Mouse (Mus musculus) heart, adult 18-20 months (tissue): Measurements from ENCODE around the gene Snw1. TPM values are rescaled to one million over a fixed set of nuclear protein-coding genes. Genes with fewer than 3 reads are reported as not detected.

Experiments used
- DNase-seq, 2 experiments: peaks; one replicate each; pipeline ENCODE4 v3.0.0; 2021 to 2022; ENCODE audit warnings: mixed read lengths in 1 of 2
- microRNA-seq, 2 experiments: library from miRNA; unstranded; fragments of <30 nt; microRNA quantifications; one replicate each; pipeline ENCODE4 v1.2.0; 2022
- total RNA-seq, 2 experiments: library from RNA; stranded (reverse); gene quantifications; 2 replicates each; pipeline ENCODE4 v1.2.3; 2021

The Snw1 gene
- total RNA-seq, 2 experiments from 2014 or later: 43.2 to 46.5 TPM

- no peak for DNase-seq
Observed at GRCm38 (mm10) chr12:87423700-87424099, 48.4 kb downstream of the Snw1 start.

DNA sequence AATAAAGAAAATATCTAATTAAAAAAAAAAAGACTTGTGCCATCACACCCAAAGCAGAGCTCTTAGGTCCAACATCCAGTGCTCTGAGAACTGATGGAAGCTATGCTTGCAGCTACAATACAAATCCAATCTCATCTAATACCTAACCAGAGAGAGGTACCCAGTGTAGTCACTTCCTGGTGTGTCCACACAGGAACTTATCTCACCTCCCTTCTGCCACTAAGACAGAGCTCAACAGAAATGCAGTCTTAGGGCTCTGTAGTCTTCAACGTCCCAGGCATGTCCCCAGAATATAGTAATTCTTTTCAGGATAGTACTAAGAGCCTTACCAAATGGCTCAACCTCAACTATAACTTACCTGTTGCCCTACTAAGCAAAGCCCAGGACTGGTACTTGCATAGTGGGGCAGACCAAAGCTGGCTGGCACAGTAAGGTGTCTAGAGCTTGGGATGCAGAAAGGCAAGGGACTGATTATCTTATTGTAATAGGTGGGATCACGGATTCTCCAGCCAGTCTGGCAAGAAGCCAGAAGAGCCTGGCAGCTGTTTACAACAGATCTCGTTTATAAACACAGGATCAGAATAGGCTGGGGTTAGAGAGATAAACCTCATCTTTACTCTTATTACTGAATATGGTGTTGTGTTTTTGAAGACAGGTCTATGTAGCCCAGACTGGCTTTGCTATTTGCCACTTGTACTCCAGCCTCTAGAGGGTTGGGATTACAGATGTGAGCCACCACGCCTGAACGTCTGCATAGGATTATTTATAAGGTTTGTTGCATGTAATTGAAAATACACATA is 50.2 kb downstream of the Snw1 start:
- no peak for DNase-seq

DNA sequence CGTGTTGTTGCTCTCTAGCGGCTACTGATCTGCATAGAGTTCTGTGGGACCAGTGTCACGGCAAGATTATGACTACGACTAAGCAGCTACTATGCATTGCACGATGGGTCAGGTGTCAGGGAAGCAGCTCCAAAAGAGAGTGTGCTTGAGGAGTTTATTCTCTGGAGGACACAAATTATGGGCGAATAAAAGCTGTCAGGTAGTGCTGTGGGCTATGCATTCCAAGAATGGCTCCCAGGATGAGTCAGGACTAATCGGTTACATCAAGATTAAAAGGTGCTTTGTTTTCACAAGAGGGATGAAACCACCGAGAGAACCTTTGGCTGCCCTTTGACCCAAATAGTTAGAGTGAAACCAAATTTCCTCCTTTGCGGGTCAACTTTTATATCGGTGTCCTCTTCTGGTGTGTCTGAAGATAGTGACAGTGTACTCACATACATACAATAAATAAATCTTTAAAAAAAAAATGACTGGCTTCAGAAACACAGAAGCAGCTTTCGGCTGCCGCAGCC is 52.0 kb downstream of the Snw1 start:
- DNase-seq: no peak

DNA sequence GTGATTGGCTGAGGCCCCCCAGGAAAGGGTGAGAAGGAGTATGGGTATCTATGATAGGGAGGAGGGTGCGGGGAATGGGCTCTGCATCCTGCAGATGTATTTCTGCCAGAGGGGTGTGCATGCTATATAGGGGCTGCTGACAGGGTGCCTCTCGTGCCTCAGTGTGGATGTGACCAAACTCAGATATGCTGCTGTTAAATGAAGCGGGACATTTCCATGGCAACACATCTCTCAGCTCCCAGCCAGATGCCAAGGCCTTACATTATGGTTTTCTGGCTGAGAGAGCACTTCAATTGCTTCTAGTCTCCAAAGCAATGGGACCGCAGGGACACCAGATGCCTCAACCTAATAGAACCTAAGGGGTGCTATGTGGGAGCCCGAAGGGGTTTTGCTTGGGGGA is 53.2 kb downstream of the Snw1 start:
- no peak for DNase-seq

- peak; percentile 59 to 80 for DNase-seq
Observed at GRCm38 (mm10) chr12:87416690-87417089, 55.4 kb downstream of the Snw1 start.

DNA sequence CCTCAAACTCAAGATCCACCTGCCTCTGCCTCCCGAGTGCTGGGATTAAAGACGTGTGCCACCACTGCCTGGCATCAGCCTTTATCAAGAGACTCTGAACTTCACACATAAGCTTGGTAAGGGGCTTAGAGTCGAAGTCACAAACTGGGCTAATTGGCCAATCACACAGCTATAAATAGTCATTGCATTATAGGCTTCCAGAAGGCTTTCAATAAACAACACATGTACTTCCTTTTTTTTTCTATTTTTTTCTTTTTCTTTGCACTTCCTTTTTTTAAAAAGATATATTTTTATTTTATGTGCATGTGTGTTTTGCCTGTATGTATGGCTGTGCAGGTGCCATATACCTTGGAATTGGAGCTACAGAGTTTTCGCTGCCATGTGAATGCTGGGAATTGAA is 56.7 kb downstream of the Snw1 start:
- no peak for DNase-seq

GRCm38 (mm10) chr12:87413179-87413790 is 58.8 kb downstream of the Snw1 start:
- DNase-seq: peak; percentile 66 to 89

- DNase-seq: no peak
Observed at GRCm38 (mm10) chr12:87410999-87411398, 61.1 kb downstream of the Snw1 start.

GRCm38 (mm10) chr12:87409123-87409522 is 63.0 kb downstream of the Snw1 start:
- no peak for DNase-seq

- peak; percentile 71 to 85 for DNase-seq
Observed at GRCm38 (mm10) chr12:87407869-87408605, 64.0 kb downstream of the Snw1 start.

GRCm38 (mm10) chr12:87405721-87406120 is 66.4 kb downstream of the Snw1 start:
- no peak for DNase-seq

- no peak for DNase-seq
Observed at GRCm38 (mm10) chr12:87405165-87405564, 66.9 kb downstream of the Snw1 start.

GRCm38 (mm10) chr12:87401883-87402282 is 70.2 kb downstream of the Snw1 start:
- no peak for DNase-seq

DNA sequence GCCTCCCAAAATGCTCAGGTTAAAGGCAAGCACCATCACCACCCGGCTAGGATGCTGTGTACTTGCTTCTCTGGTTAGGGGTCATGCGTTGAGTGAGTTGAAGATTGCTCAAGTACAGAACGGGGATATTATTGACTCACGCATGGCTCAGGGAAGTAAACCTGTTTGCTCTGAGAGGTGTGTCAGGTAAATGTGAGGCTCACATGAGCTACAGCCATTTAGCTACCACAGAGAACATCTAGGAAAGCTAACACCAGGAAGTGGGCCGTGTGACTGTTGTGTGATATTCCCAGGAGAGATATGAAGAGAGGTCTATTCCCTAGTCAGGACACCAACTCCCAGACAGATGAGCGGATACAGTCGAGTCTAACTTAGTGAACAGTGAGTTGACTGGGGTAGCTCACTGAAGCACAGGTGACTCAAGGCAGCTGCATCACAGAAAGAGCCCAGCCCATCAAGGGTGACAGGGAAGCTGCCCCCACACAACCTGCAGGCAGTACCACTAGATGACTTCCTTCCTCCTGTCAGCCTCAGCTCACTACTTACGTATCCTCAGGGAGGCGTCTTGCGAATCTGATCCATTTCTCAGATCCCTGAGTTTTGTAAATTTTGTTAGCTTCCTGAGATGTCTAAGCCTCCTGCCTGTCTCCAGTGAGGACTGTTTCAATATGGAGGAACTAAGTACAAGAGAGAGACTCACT is 72.8 kb downstream of the Snw1 start:
- DNase-seq: no peak

Small RNA genes within 50 kb of the gene (microRNA-seq; reads per million reads assigned to microRNA genes)
- 43.2 to 62.7 reads per million in 2 experiments for gene Mir3068

Other genes with a start within 250 kb of the Snw1 start
- under 1 TPM; 0.46 to 0.69 TPM for gene Noxred1, start 233.5 kb downstream of the Snw1 start, total RNA-seq
- gene Vipas39, start 206.0 kb downstream of the Snw1 start, total RNA-seq: 10 to 100 TPM; 22.0 to 24.6 TPM
- gene Ahsa1, start 205.8 kb downstream of the Snw1 start, total RNA-seq: 100 to 1,000 TPM; 155 to 174 TPM
- gene Ism2, start 172.6 kb downstream of the Snw1 start, total RNA-seq: not detected
- 10 to 100 TPM; 21.1 to 24.1 TPM for gene Sptlc2, start 83.9 kb downstream of the Snw1 start, total RNA-seq
- gene Slirp, start 28.4 kb downstream of the Snw1 start, total RNA-seq: 100 to 1,000 TPM; 148 to 166 TPM
- 10 to 100 TPM in 1 of 2 experiments, 1 to 10 TPM in 1; 9.8 to 10.6 TPM for gene Alkbh1, start 28.3 kb downstream of the Snw1 start, total RNA-seq
- gene Gm5788, start 22.4 kb upstream of the Snw1 start, total RNA-seq: not detected
- not detected for gene Gm8300, start 42.0 kb upstream of the Snw1 start, total RNA-seq
- not detected for gene Oog1, start 130.4 kb upstream of the Snw1 start, total RNA-seq
- gene Gm4027, start 146.6 kb upstream of the Snw1 start, total RNA-seq: not detected
- not detected for gene Gm16381, start 172.3 kb upstream of the Snw1 start, total RNA-seq